Mouse (Mus musculus): ENCODE results near the gene Psmd7. TPM values are rescaled to one million over a fixed set of nuclear protein-coding genes. Genes with fewer than 3 reads are reported as not detected.
A peak's percentile ranks its signal among the peaks of the same experiment; 100 is the strongest.

The Psmd7 gene
- total RNA-seq, 4 experiments from 2014 or later, result 97.1 to 120 (median 109) TPM

DNA sequence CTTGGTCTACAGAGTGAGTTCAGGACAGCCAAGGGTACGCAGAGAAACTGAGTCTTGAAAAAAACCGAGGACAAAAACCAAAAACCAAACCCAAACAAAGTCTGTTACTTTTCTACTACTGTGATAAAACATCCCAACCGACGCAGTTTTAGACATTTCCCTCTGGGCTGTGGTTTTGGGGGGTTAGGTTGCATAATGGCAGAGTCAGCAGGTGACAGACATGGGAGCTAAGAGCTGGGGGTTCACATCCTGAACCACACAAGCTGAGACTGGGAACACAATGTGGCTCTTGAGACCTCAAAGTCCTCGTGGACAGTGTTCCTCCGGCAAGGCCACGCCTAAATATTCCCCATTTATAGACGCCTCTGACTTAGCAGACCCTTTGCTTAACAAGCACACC lies 10.1 kb downstream of the Psmd7 start:
- no peak for DNase-seq

DNA sequence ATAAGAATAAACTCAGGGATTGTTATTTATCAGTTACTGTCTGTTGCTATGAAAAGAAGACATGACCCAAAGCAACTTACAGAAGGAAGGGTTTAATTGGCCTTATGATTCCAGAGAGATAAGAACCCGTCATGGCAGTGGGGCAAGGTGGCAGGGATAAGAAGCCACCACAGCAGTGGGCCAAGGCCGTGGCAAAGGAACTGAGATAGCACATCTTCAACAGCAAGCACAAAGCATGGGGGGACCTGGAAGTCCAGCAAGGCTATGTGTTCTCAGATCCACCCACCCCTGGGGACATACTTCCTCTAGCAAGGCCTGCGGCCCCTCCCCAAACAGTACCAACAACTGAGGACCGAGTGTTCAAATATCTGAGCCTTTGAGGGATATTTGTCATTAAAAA lies 10.6 kb downstream of the Psmd7 start:
- no peak for DNase-seq

DNA sequence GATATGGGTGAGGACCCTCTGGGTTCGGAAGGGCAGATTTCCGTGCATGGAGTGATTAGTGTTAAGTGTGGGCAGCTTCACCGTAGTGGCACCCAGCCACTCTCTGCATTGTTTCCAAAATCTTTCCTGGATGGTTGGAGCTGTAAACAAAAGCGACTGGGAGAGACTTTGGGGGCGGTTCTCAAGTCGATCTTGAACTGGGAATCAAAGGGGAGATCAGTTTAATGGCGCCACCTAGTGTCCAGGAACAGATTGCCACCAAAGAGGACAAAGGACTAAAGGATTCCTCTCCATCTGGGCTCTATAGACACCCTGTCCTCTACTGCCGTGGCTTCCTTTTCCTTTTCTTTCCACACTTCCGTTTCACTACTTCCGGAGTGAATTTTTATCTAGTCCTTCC lies 11.6 kb downstream of the Psmd7 start:
- peak; percentile 61 for DNase-seq

DNA sequence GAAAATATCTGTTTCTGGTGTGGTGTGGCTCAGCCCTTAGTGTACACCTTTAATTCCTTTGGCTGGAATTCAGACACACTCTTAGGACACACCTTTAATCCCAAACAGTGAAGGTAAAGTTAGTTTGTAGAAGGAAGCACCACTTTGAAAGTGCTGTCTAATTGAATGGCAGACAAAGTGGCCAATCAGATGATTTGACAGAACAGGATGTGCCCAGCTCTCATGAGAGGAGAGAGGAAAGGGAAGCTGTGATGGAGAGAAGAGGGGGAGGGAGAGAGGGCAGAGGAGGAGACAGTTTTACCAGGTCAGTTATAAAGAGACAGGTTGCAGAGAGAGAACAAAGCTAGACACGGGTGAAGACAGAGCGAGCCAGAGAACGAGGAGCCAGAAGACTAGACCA lies 13.5 kb downstream of the Psmd7 start:
- DNase-seq, result no peak

DNA sequence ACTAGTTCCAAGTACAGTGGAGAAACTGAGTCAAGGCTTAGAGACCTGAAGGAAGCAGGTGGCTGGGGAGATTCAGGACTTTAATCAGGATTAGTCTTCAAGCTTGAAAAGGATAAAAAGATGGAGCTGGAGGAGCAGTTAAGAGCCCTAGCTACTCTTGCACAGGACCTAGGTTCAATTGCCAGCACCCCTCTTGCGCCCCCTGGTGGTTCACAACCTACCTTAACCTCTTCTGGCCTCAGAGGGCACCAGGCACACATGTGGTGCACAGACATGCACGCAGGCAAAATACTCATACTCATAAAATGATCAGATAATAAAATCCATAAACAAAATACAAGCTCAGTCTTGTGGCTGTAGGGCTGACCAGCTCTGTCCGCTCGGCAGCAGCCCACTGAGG lies 15.8 kb downstream of the Psmd7 start:
- DNase-seq, result peak; percentile 23

DNA sequence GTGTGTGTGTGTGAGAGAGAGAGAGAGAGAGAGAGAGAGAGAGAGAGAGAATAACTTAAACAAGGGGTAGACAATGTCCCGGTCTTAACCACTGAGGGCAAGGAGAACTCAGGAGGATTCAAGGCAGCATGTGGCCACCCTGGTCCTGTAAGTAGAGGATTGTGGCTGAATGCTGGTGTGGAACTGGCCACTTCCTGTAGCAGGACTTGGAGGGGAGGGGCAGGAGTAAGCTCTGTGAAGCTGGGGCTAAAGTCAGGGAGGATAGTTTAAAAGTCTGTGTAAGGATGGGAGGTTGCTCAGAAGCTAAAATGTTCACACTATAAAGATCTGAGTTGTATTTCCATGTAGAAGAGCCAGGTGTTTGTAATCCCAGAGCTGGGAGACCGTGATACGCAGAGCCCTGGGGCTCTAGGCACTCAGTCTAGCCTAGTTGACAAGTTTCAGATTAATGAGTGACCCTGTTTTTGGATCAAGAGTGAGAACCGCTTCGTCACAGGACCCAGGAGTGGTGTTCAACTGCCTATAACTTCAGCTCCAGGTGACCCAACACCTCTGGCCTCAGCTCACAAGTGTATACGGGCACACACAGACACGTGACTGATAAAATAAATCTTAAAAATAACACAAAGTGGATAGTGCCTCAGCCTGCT lies 16.7 kb downstream of the Psmd7 start:
- no peak for DNase-seq

DNA sequence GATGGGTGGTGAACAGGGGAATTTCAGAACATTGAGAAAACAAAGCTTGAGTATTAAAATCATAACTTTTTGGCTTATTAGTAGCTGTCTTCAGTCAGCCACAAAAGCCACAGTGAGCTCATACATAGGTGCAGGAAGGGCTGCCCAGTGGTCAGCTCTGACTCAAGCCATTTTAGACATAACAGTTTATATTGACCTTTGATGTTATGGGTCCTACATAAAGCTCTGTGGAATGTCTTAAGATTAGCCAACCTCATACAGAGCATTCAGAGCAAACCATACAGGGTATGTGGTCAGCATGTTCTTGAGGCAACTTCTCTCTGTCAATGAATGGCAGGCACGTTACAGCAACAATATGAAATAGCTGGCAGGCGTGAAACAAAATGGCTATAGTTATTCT lies 17.2 kb downstream of the Psmd7 start:
- no peak for DNase-seq

DNA sequence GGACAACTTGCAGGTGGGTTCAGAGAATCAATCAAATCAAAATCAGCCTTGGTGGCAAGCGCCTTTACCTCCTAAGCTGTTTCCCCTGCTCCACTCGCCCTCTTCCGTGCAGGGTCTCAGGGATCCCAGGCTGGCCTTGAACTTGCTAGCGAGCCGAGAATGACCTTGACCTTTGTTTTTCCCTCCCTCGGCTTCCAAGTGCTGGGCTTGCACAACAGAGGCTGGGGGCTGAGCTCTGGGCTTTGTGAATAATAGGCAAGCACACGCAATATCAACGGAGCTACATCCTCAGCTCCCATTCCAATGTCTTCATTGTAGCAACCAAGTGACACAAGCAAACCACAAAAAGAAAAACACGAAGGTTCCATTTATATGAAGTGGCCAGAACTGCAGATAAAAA lies 26.1 kb downstream of the Psmd7 start:
- no peak for DNase-seq

DNA sequence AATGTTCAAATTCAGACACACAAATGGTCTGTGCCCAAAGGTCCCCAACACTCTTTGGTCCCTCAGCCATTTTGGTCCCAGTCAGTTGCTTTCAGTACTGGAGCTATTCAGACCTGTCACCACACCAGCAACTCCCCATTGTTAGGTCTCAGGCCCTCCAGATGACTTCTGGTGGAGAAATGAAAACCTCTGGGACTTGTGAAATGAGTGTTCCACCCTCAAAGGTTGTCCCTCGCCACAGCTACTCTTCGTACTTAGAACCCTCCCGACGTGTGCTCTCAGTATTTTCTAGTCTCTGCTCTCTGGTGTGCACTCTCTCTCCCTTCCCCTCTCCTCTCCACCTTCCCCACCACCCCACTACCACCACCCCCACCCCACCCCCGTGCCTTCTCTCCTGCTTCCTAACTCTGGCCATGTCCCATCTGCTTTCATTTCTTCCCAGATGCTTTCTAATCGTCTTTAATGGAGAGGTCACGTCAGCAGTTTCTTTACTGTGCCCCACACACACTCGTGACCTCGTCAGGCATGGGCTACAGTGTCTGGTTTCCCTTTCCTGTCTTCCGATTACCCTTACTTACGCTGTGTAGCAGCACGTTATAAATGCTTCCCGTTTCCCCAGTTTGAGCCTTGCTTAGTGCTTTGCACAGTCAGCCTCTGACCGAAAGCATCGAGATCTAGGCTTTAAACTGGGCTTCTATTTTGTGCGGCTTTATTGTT lies 27.3 kb downstream of the Psmd7 start:
- no peak for DNase-seq

DNA sequence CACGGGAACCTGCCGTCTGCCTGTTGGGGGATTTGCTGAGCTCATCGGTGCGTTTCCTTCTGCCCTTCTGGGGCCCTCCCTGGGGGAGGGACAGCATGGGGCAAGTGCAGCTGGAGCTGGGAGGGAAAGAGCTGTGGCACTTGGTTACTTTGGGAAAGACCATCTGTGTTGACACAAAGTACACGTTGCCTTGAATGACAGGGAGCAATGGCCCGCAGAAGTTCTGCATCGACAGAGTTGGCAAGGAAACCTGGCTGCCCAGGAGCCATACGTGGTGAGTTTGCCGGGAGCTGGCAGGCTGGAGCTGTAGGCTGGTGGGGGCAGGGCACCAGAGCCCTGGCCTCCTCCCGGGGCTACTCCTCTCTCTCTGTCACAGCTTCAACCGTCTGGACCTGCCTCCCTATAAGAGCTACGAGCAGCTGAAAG lies 31.7 kb downstream of the Psmd7 start:
- DNase-seq, result no peak

DNA sequence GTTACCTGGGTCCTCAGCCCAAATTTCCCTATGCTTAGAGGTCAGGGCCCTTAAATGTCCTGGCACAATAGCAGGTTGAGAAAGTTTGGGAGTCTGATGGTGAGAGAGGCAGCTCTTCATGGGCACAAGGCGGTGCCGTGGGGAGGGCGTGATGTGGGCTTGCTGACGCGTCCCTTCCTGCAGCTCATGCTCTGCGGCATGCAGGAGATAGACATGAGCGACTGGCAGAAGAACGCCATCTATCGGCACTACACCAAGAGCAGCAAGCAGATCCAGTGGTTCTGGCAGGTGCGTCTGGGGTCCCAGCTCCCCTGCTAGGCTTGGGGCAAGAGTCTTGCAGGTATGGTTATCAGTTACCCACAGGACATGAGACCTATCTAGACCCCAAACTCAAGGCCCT lies 33.0 kb downstream of the Psmd7 start:
- no peak for DNase-seq

DNA sequence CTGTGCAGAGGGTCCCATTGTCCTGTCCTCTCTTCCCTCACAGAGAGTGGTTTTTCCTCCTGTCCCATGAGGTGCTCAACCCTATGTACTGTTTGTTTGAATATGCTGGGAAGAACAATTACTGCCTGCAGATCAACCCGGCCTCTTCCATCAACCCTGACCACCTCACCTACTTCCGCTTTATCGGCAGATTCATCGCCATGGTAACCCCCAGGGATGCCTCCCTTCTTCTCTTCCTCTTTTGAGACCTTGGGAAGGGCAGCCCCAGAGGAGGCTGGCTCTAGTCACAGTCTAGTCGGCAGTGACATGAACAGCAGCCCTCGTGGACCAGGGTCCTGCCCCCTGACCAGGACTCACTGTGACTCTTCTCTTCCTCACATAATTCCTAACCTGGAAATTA lies 36.0 kb downstream of the Psmd7 start:
- no peak for DNase-seq

DNA sequence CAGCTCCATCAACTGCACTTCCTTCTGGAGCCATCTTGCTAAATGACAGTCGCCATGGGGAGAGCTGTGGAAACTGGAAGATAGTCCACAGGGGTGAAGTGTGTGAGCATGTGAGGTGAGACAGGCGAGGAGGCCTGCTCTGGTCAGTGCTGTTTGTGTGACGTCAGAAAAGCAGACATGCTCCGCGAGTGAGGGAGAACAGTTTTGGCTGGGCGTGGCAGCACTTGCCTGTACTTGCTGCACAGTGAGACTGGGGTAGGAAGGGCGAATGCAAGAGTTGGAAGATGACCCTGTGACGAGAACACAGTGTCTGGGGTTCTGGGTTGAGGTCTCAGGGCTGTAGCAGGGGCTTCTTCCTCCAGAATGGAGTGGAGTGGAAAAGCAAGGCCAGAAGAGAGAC lies 41.4 kb downstream of the Psmd7 start:
- DNase-seq, result no peak

DNA sequence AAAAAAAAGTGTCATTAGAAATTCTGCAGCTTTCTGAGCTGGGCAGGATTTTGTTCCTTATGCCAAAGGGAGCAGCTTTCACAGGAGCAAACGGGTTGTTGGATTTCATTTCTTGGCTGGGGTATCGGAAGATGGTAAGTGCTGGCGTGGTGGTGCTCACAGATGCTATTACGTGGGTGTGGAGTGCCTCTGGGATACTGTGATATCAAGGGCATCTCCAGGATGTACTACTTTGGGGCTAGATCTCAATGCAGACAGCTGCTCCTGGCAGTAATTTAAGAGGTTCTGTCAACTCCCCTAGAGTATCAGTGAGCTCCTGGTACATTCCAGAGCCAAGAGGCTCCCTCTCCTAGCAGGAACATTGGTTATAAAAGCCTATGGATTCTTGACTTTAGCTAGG lies 42.1 kb downstream of the Psmd7 start:
- no peak for DNase-seq

DNA sequence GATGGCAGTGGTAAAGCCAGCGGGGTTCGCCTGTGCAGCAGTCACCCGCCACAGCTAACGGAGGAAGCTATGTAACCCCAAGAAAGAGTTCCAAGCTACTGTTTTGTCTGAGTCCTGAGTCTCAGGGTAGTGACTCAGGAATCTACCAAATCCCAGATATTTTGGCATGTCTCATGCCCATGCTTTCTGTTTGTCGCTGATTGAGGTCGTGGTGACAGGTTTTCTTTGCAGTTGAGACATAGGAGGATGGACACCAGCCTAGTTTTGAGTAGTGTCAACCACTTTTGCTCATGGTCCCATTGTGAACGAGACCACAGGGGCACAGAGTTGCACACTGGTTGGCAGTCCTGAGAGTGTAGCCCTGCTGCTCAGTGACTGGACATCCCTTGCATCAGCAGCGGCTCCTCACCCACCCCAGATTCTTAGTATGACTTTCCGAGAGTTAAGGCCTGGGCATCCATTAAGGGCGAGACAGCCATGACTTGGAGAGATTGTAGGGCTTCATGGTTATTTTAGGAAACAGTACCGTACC lies 42.6 kb downstream of the Psmd7 start:
- DNase-seq, result no peak

DNA sequence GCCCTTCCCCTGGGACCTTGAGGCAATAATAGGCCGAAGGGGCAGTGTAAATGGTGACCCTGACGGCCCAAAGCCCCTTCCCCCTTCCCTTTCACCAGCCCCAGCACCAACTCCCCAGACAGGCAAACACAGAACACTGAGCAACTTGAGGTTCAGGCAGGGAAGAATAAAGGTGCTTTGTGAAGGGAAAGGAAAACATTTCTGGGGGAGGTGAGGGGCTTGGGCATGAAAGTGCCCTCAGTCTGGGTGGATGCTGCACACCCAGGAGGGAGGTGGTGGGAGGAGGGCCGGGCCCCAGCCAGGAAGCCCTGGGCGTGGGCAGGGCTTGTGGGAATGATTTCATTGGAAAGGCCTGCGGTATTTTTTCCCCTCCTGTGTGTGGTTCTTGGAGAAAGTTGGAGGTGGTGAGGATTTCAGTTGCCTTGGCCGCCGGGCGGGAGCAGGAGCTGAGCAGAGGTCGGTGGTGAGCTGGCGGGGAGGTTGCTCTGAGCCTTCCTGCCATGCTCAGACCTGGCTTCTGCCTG lies 43.6 kb downstream of the Psmd7 start:
- no peak for DNase-seq

DNA sequence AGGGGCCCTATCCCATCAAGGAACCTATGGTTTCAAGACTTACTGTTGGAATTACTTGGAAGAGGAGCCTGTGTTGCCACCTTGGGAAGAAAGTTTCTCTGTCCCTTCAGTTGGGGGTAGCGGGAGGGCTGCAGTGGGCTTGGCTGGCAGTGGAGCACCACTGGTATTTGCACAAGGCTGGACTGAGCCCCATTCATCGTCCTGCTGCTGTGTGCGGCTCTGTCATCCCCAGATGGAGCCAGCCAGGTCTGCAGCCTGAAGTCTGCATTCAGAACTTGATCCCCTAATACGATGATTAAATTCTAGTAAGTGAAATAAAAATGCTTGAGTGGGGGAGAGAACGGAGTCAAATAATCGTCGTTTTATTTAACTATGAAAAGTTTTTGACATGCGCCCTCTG lies 44.1 kb downstream of the Psmd7 start:
- DNase-seq, result no peak

DNA sequence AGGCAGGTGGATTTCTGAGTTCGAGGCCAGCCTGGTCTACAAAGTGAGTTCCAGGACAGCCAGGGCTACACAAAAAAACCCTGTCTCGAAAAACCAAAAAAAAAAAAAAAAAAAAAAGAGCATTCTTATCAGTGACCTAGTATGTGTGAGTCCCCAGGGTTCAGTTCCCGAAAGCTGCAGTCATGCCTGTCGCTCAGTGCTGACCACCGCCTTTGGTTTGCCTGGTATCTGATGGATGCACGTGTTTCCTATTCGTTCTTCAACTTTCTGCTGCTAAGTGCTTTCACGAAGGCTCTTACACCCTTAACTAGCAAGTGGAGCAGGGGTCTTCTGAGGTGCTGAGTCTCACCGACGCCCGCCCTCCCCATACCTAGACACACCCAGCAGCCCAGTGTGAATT lies 44.5 kb downstream of the Psmd7 start:
- no peak for DNase-seq

DNA sequence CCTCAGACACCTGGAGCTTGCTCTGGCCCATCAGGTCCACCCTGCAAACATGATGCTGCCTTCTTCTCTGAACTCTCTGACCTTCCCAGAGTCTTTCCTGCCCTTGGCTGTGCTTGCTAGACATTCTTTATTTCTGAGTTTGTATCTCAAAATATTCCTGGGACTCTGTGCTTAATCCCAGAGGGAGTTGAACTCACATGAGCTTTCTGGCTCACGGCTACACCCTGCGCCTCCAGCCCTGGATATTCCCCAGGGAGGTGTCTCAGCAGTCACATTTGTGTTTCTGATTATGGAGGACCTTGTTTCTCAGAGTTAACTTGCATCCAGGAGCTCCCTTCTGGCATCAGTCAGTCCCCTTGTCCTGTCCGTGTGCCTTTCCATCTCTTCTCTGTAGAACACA lies 46.1 kb downstream of the Psmd7 start:
- no peak for DNase-seq

DNA sequence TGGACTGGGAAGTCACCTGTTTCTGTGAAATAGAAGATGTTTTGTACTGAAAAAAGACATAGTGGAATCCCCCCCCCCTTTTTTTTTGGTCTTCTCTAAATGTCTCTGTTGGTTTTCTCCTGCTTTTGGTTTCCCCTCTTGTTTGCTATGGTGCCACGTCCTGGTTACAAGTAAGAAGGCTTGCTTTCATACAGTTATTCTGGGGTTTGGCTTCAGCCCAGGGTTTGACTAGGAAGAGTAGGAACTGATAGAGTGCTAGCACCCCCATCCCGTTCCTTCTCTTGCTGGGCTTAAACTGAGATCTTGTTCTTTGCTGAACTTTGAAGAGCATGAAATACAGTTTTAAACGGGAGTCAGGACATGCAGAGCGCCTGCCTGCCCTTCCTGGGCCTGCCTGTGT lies 46.9 kb downstream of the Psmd7 start:
- DNase-seq, result no peak

DNA sequence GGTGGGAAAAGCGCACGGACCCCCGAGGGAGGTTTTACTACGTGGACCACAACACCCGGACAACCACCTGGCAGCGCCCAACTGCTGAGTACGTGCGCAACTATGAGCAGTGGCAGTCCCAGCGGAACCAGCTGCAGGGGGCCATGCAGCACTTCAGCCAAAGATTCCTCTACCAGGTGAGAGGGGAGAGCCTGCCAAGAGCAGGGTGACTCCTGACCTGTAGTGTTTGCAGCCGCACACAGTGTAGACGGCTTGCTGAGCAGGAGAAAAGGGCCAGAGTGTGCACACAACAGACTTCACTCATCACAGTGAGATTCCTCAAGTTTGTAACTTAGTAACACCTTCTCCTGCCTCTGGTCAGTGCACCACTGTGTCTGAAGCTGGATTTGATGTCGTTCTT lies 47.6 kb downstream of the Psmd7 start:
- no peak for DNase-seq

DNA sequence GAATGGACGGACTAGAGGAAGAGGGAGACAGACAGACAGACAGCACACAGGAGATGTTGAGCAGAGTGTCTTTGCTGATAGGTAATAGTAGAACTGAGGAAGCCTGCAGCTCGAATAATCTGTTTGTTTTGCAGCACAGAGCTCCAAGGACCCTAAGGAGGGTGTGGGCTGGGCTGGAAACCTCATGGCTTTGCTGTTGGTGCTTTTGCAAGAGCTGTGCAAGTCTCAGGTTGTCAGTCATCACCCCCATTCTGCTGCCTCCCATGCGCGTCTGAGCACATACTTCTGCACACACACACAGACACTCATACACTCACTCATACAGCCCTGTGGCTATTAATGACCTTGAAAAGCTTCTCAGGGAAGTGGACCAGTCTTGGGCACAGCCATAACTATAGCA lies 50.8 kb downstream of the Psmd7 start:
- no peak for DNase-seq

Data from adrenal gland, adult 8-10 months (tissue).